8 mouse cellular contexts compared by ENCODE assay signal in genomic region chr10:24797246-24797645, GRCm38 (mm10). TPM values are rescaled to one million over a fixed set of nuclear protein-coding genes. Genes with fewer than 3 reads are reported as not detected.
A peak's percentile ranks its signal among the peaks of the same experiment; 100 is the strongest.
DNase-seq lines count a peak whose midpoint lies in the region; ATAC-seq and TF ChIP-seq lines count a peak whose summit lies in the region.

No protein-coding gene starts in this region.

- ATAC-seq in embryonic facial prominence, embryonic 14.5 days (ENCODE audit: low read depth) = no peak
- no peak for ATAC-seq in lung, embryonic 14.5 days (ENCODE audit: insufficient read depth)

- DNase-seq in urinary bladder, postnatal 14 days (ENCODE audit: low spot score) = peak; percentile 81
- no peak for DNase-seq in urinary bladder, adult 2 months (ENCODE audit: low spot score)
- DNase-seq in adrenal gland, postnatal 36 days = peak; percentile 65 to 76
- peak; percentile 58 for DNase-seq in embryonic facial prominence, embryonic 14.5 days (ENCODE audit: low spot score)
- peak; percentile 88 for DNase-seq in kidney, postnatal 10 days
- DNase-seq in lung, embryonic 14.5 days = peak; percentile 85
- DNase-seq in right cerebral cortex, postnatal 36 days (ENCODE audit: low spot score in 2 of 2) = peak; percentile 21
- DNase-seq in yolk sac, embryonic 10.5 days (ENCODE audit: low spot score) = no peak

- TF ChIP-seq CTCF in lung, embryonic 14.5 days (IDR thresholded peaks at IDR 0.05; ENCODE audit: low read depth) = peak; percentile 89

- H3K9me3 ChIP-seq in embryonic facial prominence, embryonic 14.5 days (ENCODE audit: control insufficient read depth, low read length) = no peaks in the 10 kb centered on the region
- H3K9me3 ChIP-seq in lung, embryonic 14.5 days (ENCODE audit: low read depth, low read length) = no peaks in the 10 kb centered on the region

- H3K27me3 ChIP-seq in embryonic facial prominence, embryonic 14.5 days (replicated peaks; ENCODE audit: control insufficient read depth, insufficient read depth, low read length) = no peaks in the 10 kb centered on the region
- no peaks in the 10 kb centered on the region for H3K27me3 ChIP-seq in lung, embryonic 14.5 days (ENCODE audit: insufficient read depth, low read length)

- no peaks in the 10 kb centered on the region for H3K36me3 ChIP-seq in embryonic facial prominence, embryonic 14.5 days (ENCODE audit: control insufficient read depth, insufficient read depth, low read length)
- H3K36me3 ChIP-seq in lung, embryonic 14.5 days (ENCODE audit: insufficient read depth) = no peaks in the 10 kb centered on the region

- H3K4me2 ChIP-seq in embryonic facial prominence, embryonic 14.5 days (ENCODE audit: low read depth, low read length) = no peak overlapping the region
- no peak overlapping the region for H3K4me2 ChIP-seq in lung, embryonic 14.5 days

- no peaks in the 10 kb centered on the region for H3K4me1 ChIP-seq in embryonic facial prominence, embryonic 14.5 days (ENCODE audit: control insufficient read depth, insufficient read depth, low read length)
- H3K4me1 ChIP-seq in lung, embryonic 14.5 days (ENCODE audit: insufficient read depth) = no peaks in the 10 kb centered on the region

- WGBS in embryonic facial prominence, embryonic 14.5 days = 47% methylated on average over 5 of the region's 5 CpGs
- WGBS in lung, embryonic 14.5 days = 49% methylated on average over 5 of the region's 5 CpGs

- no peak overlapping the region for H3K4me3 ChIP-seq in embryonic facial prominence, embryonic 14.5 days (ENCODE audit: low read depth, low read length)
- H3K4me3 ChIP-seq in lung, embryonic 14.5 days (ENCODE audit: low read depth, low read length) = no peak overlapping the region

- H3K27ac ChIP-seq in embryonic facial prominence, embryonic 14.5 days (replicated peaks; ENCODE audit: low read depth, low read length) = no peak overlapping the region
- H3K27ac ChIP-seq in lung, embryonic 14.5 days (ENCODE audit: low read depth) = no peak overlapping the region

- H3K9ac ChIP-seq in embryonic facial prominence, embryonic 14.5 days (ENCODE audit: low read depth, low read length) = no peak overlapping the region
- H3K9ac ChIP-seq in lung, embryonic 14.5 days = no peak overlapping the region

RNA-seq across cellular contexts. Expression of gene Enpp3, which starts 45.4 kb away (rescaled TPM):
- 6.6 and 10.0 TPM in 2 replicates for polyA plus RNA-seq in urinary bladder, adult 2 months (2012; rRNA removed)
- total RNA-seq in adrenal gland, postnatal 36 days (2021) = 1 to 10 TPM; 1.3 to 1.8 TPM
- polyA plus RNA-seq in embryonic facial prominence, embryonic 14.5 days (2014; fragmentation: Nextera tagmentation; extraction: Ambion mirVana) = 7.2 and 7.7 TPM in 2 replicates
- polyA plus RNA-seq in lung, embryonic 14.5 days (2014; fragmentation: Nextera tagmentation; extraction: Ambion mirVana) = 2.4 and 4.2 TPM in 2 replicates

Comparison
In these comparisons a context has a peak if more than half of its experiments do, and no peak if none do; other contexts are left out.
1. DNase-seq: peak in urinary bladder, postnatal 14 days (single experiment), adrenal gland, postnatal 36 days (2 of 2), embryonic facial prominence, embryonic 14.5 days (single experiment), kidney, postnatal 10 days (single experiment), lung, embryonic 14.5 days (single experiment) and right cerebral cortex, postnatal 36 days (2 of 2); none in urinary bladder, adult 2 months (single experiment) and yolk sac, embryonic 10.5 days (single experiment).